Mouse (Mus musculus) forebrain, embryonic 10.5 days (tissue): ENCODE measurements around the gene Trip12. TPM values are rescaled to one million over a fixed set of nuclear protein-coding genes. Genes with fewer than 3 reads are reported as not detected.
A peak's percentile ranks its signal among the peaks of the same experiment; 100 is the strongest.

Experiments used
- DNase-seq: peaks from one replicate; pipeline ENCODE4 v3.0.0-alpha.2; 2017; ENCODE audit warnings: low spot score; ENCODE audit errors: extremely low spot score
- H3K27ac ChIP-seq: fragments of 300-500 bp; sonication (generic); 2 replicates; pipeline ENCODE4 v1.5.1; 2016; ENCODE audit warnings: mild to moderate bottlenecking
- H3K27me3 ChIP-seq: fragments of 300-500 bp; sonication (generic); 2 replicates; pipeline ENCODE4 v1.6.1; 2016; ENCODE audit warnings: mild to moderate bottlenecking; ENCODE audit not compliant: poor library complexity, severe bottlenecking
- H3K36me3 ChIP-seq: fragments of 300-500 bp; sonication (generic); replicated peaks from 2 replicates; pipeline ENCODE4 v1.6.1; 2016; ENCODE audit warnings: mild to moderate bottlenecking, moderate library complexity
- H3K4me1 ChIP-seq: fragments of 300-500 bp; sonication (generic); 2 replicates; pipeline ENCODE4 v1.6.1; 2016
- H3K4me3 ChIP-seq: fragments of 300-500 bp; sonication (generic); 2 replicates; pipeline ENCODE4 v1.5.1; 2016; ENCODE audit warnings: mild to moderate bottlenecking, moderate library complexity
- H3K9me3 ChIP-seq: fragments of 300-500 bp; sonication (generic); 2 replicates; pipeline ENCODE4 v1.6.1; 2016; ENCODE audit warnings: mild to moderate bottlenecking, moderate library complexity
- WGBS: fragments of 180-500 bp; shearing (Covaris S2); methylation state at CpG from one replicate; pipeline ENCODE4 v1.1.7; 2016; 5-methylcytosine and 5-hydroxymethylcytosine counted together
- polyA plus RNA-seq: library from polyadenylated mRNA; unstranded; fragments of >200 nt; fragmentation: Nextera tagmentation; extraction: Ambion mirVana; gene quantifications from 2 replicates; pipeline ENCODE4 v1.2.1, GENCODE M21; 2016

Gene Trip12
- polyA plus RNA-seq, 1 experiment from 2014 or later = 79.2 TPM

GRCm38 (mm10) chr1:84731763-84732162 is 108.6 kb downstream of the Trip12 start:
- Histone ChIP-seq H3K4me3 (no peak overlapping the region), H3K27me3 (no peaks in the 10 kb centered on the region), H3K36me3 (peaks cover 82% of the 10 kb centered on the region), H3K27ac (no peak overlapping the region), H3K4me1 (no peaks in the 10 kb centered on the region), H3K9me3 (no peaks in the 10 kb centered on the region)
- no peak for DNase-seq
- WGBS = 83% methylated on average over 1 of the region's 1 CpGs

- Histone ChIP-seq H3K9me3 (no peaks in the 10 kb centered on the region), H3K27ac (no peak overlapping the region), H3K36me3 (peaks cover 61% of the 10 kb centered on the region), H3K4me1 (no peaks in the 10 kb centered on the region), H3K27me3 (no peaks in the 10 kb centered on the region), H3K4me3 (no peak overlapping the region)
- DNase-seq = no peak
Observed at GRCm38 (mm10) chr1:84722841-84723240, 117.5 kb downstream of the Trip12 start.

DNA sequence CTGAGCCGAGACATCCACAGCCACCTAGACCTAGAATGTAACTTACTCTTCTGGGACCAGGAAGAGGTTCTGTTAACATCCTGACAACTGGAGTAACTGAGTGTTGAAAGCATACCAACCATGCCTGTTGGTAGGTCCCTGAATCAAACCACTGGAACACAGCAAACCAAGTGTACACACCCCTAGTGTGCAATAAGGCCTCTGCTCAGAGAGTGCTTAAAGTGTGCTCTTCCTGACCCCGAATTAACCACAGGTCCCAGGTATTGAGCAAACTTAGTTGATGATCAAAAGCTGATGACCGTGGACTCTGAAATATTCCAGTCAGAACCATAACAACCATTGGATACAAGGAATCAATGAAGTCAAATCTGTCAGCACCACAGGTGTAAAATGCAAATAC is 117.9 kb downstream of the Trip12 start:
- H3K4me1 ChIP-seq = no peaks in the 10 kb centered on the region
- 95% methylated on average over 3 of the region's 3 CpGs for WGBS
- H3K27ac ChIP-seq = no peak overlapping the region
- H3K9me3 ChIP-seq = no peaks in the 10 kb centered on the region
- no peaks in the 10 kb centered on the region for H3K27me3 ChIP-seq
- no peak overlapping the region for H3K4me3 ChIP-seq
- no peak for DNase-seq
- peaks cover 56% of the 10 kb centered on the region for H3K36me3 ChIP-seq

DNA sequence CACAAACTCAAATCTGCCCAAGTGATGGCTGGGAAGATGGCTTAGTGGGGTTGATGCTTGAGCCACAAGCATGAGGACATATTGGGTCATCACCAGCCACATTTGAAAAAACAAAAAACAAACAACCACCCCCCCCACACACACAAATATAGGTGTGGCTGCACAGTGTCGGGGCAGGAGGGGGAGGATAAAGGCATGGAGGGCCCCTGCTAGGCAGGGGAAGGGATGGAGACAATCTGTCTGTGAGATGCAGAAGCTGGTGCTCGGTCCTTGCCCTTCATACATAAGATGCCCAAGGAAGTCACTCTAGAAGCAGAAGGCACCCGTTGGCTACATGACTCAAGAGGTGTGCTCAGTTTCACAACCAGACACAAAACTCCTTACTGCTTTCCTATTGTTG is 118.4 kb downstream of the Trip12 start:
- H3K27ac ChIP-seq = no peak overlapping the region
- H3K36me3 ChIP-seq = peaks cover 52% of the 10 kb centered on the region
- no peaks in the 10 kb centered on the region for H3K4me1 ChIP-seq
- H3K27me3 ChIP-seq = no peaks in the 10 kb centered on the region
- DNase-seq = no peak
- H3K4me3 ChIP-seq = no peak overlapping the region
- no peaks in the 10 kb centered on the region for H3K9me3 ChIP-seq
- WGBS = 91% methylated on average over 3 of the region's 3 CpGs

GRCm38 (mm10) chr1:84709810-84710785 is 130.2 kb downstream of the Trip12 start:
- Histone ChIP-seq H3K9me3 (no peaks in the 10 kb centered on the region), H3K4me3 (peak overlapping the region; percentile 46), H3K27ac (0 out of 2 replicates have a peak overlapping the region, but pooled peaks have one; percentile 36), H3K36me3 (no peaks in the 10 kb centered on the region), H3K27me3 (peaks cover 12% of the 10 kb centered on the region; the same call in 1 of the 2 replicates), H3K4me1 (peaks cover 13% of the 10 kb centered on the region)
- no peak for DNase-seq
- 25% methylated on average over 31 of the region's 31 CpGs for WGBS

DNA sequence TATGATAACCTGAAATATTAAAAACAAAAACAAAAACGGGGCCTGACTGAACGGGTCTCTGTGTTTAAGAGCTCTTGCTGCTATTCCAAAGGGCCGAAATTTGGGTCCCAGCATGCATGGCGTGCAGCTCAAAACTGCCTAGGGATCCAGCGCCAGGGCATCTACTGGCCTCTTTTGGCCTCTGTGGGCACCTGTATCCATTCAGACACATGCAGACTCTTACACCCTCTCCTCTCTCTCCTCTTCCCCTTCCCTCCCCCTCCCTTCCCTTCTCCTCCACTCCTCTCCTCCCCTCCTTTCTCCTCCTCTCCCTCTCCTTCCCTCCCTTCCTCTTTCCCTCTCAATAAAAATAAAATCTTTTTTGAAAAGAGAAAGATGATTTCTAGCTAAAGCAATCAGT is 130.9 kb downstream of the Trip12 start:
- Histone ChIP-seq H3K4me3 (peak overlapping the region; percentile 46), H3K4me1 (peaks cover 13% of the 10 kb centered on the region), H3K27ac (no peak overlapping the region), H3K9me3 (no peaks in the 10 kb centered on the region), H3K36me3 (no peaks in the 10 kb centered on the region), H3K27me3 (peaks cover 12% of the 10 kb centered on the region; the same call in 1 of the 2 replicates)
- 25% methylated on average over 5 of the region's 5 CpGs for whole genome bisulfite sequencing
- no peak for DNase-seq

DNA sequence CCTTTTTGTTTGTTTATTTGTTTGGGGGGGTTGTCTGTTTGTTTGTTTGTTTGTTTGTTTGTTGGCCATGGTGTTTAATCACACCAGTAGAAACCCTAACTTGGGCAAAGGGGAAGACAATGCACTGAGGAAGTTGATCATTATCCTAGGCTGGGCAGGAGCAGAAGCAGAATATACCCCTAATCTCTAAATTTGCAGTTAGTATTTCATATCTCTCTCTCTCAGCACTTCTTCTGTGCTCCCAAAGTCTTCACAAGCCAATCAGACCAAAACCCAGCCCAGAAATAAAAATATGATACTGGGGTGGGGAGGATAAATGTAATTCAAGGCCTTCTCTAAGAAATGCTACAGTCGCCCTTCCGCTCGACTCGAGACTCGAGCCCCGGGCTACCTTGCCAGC is 140.1 kb downstream of the Trip12 start:
- Histone ChIP-seq H3K9me3 (no peaks in the 10 kb centered on the region), H3K4me3 (no peak overlapping the region), H3K27me3 (peaks cover 16% of the 10 kb centered on the region), H3K27ac (no peak overlapping the region), H3K4me1 (peaks cover 15% of the 10 kb centered on the region), H3K36me3 (no peaks in the 10 kb centered on the region)
- 95% methylated on average over 6 of the region's 6 CpGs for WGBS
- no peak for DNase-seq

DNA sequence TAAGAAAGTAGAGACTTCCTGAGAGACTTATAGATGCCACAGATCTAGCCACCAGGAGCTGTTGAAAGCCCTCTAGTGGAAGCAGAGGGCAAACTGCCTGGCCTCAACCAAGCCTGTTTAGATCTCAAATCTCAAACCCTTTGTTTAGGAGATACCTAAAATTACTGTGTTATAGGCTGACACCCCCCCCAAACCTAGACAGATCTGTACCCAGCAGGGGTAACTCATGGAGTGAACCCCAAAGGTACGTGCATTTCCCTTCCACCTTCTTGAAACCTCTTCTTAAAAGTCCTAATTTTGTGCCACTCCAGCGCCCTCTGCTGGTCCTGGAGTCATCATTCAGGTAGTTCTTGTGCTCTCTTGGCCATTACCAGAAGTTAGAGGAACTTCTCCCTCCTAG is 143.2 kb downstream of the Trip12 start:
- Histone ChIP-seq H3K4me1 (peaks cover 22% of the 10 kb centered on the region), H3K4me3 (no peak overlapping the region), H3K36me3 (no peaks in the 10 kb centered on the region), H3K9me3 (no peaks in the 10 kb centered on the region), H3K27me3 (peaks cover 43% of the 10 kb centered on the region), H3K27ac (no peak overlapping the region)
- DNase-seq = peak; percentile 66
- 4% methylated on average over 2 of the region's 2 CpGs for WGBS

GRCm38 (mm10) chr1:84695517-84696411 is 144.6 kb downstream of the Trip12 start, which contains the start of gene Dner:
Gene Dner, minus strand, starts transcription at chr1:84696221.
- Histone ChIP-seq H3K27ac (peak within 1 kb of the TSS; percentile 80), H3K27me3 (peaks cover 43% of the 10 kb centered on the region)
- under 1% methylated on average over 75 of the region's 75 CpGs for WGBS

GRCm38 (mm10) chr1:84694688-84695474 is 145.4 kb downstream of the Trip12 start:
- H3K36me3 ChIP-seq = no peaks in the 10 kb centered on the region
- peak overlapping the region; percentile 80 for H3K27ac ChIP-seq
- no peaks in the 10 kb centered on the region for H3K9me3 ChIP-seq
- peaks cover 43% of the 10 kb centered on the region for H3K27me3 ChIP-seq
- H3K4me1 ChIP-seq = peaks cover 22% of the 10 kb centered on the region
- peak overlapping the region; percentile 75 for H3K4me3 ChIP-seq
- peak; percentile 29 for DNase-seq
- 12% methylated on average over 26 of the region's 26 CpGs for WGBS

More at GRCm38 (mm10) chr1:84695517-84696411, 144.6 kb downstream of the Trip12 start, which contains the start of gene Dner:
- H3K4me3 ChIP-seq = peak within 1 kb of the TSS; percentile 75
- H3K36me3 ChIP-seq = no peaks in the 10 kb centered on the region
- peaks cover 22% of the 10 kb centered on the region for H3K4me1 ChIP-seq
- peak; percentile 88 for DNase-seq
- H3K9me3 ChIP-seq = no peaks in the 10 kb centered on the region

DNA sequence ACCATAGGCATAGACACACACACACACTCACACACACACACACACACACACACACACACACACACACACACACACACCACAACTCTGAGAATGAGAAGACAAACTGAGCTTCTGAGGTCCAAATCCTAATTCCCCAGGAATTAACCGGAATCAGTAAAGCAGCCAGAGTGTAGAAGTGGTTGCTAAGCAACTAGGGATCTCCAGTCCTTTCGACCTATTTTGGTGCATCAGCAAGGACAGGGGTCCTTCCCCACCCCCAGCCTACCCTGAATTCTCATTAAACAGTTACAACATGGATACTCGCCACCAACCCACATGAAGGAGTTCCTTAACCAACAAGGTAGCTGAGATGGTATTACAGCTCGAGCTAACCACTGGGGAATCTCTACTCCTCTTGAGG is 162.4 kb downstream of the Trip12 start:
- Histone ChIP-seq H3K4me1 (no peaks in the 10 kb centered on the region), H3K9me3 (no peaks in the 10 kb centered on the region), H3K4me3 (no peak overlapping the region), H3K27ac (no peak overlapping the region), H3K27me3 (no peaks in the 10 kb centered on the region), H3K36me3 (no peaks in the 10 kb centered on the region)
- 63% methylated on average over 4 of the region's 4 CpGs for WGBS
- DNase-seq = no peak
